Mouse (Mus musculus): ENCODE data around the gene Ankrd35. TPM values are rescaled to one million over a fixed set of nuclear protein-coding genes. Genes with fewer than 3 reads are reported as not detected.
"Not testable (repeated sequence)": the region's sequence is repeated elsewhere in the genome, so short reads cannot be mapped to it uniquely, and the experiment has no call there.

Ankrd35 gene
- polyA plus RNA-seq, 2 experiments from 2014 or later, result 0.13 TPM; not detected in 1

DNA sequence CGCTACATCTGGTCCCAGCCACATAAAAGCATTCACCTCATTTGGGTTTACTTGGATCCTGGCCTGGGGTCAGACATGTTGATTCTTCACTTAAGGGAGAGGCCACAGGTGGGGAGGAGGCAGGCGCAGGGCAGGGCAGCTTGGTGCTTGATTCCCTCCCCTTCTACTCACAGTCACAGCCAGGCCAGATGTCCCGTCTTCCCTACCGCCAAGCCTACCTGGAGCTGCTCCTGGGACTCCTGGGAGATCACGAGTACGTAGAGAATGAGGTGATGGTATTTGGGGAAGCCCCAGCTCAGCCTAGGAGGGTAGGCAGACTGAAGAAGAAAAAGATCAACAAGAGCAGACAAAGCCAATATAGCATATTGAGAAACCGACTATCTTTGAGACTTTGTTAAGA is 37.1 kb downstream of the Ankrd35 start:
- ATAC-seq, result no peak

DNA sequence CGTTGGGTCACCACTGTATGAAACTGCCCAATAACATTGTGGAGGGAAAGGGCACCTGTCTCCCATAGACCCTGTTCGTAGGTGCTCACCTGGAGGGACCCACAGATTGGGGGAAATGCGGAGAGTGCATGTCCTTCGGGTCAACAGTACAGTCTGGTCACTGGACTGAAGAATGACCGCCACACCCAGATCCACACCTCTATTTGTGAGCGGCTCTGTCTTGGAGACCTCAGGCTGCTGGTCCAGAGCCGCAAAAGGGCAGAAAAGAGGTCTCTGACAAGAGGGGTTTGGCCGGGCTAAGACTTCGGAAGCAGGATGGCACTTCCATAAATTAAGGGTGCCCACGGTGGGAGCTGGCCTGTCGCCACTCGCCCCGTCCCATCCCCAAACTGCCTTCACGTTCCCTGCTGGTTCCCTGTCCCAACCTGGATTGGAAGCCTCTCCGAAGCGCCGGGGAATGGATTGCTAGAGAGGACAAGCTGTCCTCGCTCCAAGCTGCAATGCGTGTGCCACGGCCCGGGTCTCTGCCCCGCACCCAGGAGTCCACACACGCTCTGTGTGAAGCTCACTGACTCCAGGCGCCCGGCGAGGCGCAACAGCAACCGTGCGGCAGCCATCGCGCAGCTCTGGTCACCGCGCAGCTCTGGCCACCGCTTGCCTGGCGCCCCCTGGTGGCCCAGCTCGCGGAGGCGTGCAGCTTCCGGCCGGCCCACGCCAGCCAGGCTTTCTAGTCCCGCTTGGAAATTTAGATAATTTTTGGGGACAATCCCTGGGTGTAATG is 38.2 kb downstream of the Ankrd35 start, which contains the start of gene Nudt17:
Nudt17 (minus strand) TSS at position 660 of the 781 bp plus-strand sequence.
- peak; percentile 67 for ATAC-seq

DNA sequence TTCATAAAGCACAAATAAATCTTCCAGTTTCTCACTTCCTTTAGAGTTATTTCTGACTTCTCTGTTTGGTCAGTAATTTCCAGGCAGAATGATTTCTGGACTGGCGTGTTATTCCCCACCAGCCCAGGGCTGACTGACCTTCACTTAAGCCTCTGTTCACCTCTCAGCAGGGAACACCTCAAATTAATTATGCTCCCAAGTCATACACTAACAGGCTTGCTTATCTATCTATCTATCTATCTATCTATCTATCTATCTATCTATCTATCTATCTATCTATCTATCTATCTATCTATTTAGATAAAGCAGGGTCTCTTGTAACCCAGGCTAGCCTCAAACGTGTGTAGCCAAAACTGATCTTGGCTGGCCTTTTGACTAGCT is 38.7 kb downstream of the Ankrd35 start:
- no peak for ATAC-seq

DNA sequence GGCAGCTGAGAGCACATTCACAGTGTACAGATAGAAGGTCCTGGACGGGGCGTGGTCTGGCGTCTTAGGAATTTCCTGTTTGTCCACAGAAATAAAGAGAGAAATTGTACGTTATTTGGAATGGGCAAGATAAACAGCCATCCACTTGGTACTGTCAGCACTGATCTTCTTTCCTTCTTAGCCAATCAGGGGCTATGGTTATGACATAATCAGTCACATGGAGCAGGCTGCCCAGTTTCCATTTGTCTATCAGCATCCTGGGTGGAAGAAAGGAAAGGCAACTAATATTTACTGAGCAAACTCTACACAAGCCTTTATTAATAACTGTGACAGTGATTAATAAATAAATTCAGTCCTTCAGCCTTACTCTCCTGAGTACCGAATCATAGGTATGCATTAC is 44.4 kb downstream of the Ankrd35 start:
- no peak for ATAC-seq

DNA sequence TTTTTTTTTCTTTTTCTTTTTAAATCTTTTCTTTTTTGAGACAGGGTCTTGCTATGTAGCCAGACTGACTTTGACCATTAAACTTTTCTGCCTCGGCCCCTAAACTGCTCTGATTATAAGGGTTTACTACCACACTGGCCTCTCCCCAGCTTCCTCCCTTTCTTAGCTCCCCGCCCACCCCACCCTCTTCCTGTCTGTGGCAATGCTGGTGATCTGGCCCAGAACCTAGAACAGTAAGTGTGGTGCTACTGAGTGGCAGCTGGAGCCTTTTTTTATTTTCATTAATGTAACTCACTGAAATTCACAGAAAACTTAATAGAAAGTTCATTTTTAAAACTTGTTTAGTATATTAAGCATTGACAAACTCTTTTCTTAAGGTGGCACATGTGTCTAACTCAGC is 45.9 kb downstream of the Ankrd35 start:
- ATAC-seq, result peak; percentile 52

DNA sequence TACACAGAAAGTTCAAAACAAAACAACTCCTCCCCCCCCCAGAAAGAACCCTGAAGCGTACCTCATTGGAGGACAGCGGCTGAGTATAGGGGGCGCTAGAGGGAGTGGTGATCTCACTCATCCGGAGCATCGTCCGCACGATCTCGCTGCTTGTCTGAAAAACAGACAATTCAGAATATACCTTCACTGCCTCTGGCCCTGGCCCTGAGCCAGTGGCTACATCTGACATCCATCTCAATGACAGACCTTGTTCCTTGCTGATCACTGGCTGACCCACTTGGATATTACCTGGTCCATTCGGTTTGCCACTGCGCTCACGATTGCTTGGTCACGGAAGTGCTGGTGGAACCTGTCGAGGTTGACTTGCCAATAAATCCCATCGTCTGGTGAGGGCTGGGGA is 49.2 kb downstream of the Ankrd35 start:
- ATAC-seq, result no peak

DNA sequence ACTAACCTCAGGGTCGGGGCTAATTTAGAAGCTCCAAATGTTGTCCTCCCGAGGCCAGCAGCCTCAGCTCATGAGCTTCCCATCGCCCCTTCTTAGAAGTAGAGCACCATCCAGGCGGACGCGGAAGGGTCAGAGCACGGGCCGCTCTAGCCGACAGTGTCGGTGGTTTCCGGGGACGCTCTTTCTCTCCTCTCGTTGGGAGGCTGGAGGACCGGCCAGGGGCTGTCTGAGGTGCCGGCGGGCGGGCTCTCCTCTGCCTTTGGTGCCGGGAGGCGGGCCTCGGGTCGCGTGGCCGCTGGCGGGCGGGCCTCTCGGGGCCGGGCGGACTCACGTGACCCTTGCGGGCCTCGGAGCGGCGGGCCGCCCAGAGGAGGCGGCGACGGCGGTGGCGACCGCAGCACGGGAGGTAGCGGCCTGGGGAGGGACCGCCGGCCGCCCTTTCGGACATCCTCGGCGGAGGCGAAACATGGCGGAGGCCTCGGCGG is 57.5 kb downstream of the Ankrd35 start, which contains the start of the genes Polr3c and Rnf115:
Polr3c (minus strand) TSS at position 286 of the 485 bp plus-strand sequence.
Rnf115 (plus strand) TSS at position 322 of the 485 bp plus-strand sequence.
- ATAC-seq, result peak; percentile 80

DNA sequence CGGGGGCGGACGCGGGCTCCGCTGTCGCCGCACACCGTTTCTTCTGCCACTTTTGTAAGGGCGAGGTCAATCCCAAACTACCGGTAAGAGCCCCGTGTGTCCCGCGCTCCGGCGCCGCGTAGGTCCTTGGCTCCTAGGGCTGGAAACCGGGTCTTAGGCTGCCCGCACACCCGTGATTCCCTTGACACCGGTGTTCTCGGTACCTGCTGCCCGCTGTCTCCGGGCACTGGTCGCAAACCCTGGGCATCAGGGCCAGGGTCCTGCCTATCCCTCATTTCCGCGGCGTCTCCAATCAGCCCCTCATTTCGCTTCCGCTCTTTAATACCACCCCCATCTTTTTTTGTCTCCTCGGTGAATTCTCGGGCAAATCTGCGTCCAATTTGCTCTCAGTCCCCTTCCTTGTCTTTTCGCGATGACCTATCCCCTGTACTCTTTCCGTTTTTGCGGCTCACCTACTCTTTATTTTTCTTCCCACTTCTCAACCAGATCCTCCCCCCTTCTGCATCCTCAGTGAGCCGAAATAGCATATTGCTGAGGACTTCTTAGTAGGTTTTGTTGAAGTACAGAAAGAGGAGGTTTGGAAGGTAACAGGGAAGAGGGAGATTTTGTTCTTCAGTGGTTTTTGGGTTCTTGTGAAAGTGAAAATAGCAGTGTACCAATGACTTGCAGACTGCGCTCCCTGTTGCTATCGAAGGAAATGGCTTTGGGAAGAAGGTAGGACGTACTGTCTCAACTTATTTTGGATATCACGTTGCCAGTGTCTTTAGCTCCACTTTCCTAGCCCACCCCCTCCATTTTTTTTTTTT is 58.1 kb downstream of the Ankrd35 start:
- ATAC-seq, result peak; percentile 41

DNA sequence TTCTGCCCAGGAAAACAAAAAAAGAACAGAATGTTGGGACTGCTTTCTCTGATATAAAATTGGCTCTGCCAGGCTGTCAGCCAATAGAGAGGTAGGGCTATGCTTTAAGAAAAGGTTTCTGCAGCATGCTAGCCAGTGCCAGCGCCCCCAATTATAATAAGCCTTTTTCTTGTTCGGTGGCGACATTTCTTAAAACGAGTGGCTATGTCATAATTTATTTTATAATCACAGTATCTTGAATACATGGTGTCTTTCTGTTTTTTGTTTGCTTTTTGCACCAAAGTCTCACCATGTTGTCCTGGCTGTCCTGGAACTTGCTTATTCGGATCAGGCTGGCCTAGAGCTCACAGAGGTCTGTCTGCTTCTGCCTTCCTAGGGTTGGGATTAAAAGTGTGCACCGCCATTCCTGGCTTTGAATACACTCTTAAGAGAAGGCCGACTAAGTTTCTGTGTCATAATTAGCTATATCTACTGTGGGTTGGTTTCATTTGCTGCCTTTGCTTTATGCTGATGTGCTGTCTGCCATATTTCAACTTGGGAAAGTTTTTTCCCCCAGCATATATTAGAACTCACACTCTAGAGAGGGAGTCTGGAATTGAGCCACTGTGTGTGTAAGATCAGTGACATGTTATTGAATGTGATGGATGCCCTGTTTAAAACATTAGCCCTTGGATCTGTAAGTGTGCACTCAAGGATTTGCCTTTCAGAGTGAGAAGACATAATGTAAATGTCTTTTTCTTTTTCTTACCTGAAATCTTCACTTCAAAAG is 58.9 kb downstream of the Ankrd35 start:
- no peak for ATAC-seq

DNA sequence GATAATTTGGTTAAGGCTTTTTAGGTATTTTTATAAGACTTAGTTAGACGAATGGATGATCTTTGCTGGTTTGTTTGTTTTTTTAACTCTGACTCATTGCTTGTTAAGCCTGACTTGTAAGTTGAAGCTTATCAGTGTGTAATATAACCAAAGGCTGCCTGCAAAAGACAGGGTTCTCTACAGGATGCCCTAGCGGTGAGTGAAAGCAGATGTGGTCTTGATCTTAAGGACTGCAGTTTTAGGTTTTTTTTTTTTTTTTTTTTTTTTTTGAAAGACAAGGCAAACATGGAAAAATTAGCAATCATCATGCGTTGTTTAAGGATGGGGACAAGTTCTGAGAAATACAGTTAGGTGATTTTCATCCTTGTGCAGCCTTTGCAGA is 59.5 kb downstream of the Ankrd35 start:
- no peak for ATAC-seq

DNA sequence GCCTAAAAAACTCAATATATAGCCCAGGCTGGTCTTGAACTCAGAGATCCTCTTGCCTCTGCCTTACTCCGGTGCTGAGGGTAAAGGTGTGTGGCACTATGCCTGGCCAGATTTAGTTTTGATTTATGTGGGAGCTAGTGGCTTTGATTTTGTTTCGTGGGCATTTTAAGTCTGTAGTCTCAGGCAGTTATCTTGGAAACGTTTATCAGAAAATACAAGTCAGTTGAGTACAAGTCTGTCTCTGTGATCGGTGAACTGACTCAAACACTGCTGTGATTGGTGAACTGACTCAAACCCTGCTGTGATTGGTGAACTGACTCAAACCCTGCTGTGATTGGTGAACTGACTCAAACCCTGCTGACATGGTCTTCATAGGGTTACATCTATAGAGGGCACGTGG is 60.9 kb downstream of the Ankrd35 start:
- no peak for ATAC-seq

DNA sequence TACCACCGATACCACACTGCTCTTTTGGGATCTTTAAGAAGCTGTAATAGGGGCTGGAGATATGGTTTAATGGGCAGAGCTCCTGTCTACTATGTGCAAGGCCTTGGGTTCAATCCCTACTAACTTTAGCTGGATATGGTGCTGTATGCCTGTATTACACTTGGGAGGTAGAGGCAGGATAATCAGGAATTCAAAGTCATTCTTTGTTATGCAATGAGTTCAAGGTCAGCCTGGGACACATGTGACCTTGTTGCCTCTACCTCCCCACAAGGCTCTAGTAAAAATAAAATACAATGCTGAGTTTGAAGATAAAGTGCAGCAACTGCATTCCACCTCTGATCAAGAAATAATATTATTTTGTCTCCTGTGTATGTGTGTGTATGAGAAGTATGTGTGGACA is 64.1 kb downstream of the Ankrd35 start:
- ATAC-seq, result no peak

DNA sequence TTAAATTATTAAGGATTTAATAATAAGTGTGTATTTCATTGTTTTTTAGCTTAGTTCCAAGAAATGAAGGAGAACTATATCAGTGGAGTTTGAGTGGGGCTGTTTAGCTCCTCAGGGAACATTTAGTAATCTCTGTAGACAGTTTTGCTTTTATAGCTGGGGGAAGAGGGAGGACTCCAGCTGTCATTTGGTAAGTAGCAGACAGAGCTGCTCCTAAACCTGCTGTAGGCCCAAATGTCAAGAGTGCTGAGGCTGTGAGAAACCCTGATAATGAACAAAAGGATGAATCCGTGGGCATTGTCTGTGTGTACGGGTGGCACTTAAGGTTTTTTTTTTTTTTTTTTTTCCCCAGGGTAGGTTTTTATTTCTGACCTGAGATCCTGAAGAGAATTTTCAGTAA is 65.3 kb downstream of the Ankrd35 start:
- ATAC-seq, result no peak

DNA sequence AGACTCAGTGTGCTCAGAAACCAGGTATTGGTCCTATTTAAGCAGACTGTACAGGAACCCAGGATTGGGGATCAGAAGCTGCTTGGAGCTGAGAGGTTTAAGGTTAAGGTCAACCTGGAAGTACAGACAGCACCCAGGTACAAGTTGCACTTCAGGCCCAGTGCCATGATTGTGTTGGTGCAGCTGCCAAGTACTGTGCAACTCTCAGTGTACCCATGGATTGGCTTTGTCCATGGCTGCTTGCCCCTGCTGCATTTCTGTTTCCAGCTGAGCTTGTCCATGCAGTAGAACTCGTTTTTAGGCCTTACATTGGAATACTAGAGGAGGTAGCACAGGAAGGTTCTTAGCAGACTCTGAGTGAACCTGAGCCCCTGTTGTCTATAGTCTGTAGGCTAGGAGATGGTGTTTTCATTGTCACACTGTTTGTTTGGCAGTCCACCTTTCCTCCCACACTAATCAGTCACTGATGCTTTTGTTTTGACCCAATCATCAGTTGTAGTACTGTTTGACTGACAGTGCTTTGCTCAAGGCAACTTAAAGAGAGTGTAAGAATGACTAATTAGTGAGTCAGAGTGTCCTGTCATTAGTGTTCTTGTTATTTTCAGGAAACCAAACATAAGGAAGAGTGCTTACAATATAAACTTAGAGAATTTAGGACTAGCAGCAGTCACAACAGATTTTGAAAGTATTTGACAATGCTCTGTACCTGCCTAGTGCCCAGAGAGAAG is 67.2 kb downstream of the Ankrd35 start:
- ATAC-seq, result no peak

DNA sequence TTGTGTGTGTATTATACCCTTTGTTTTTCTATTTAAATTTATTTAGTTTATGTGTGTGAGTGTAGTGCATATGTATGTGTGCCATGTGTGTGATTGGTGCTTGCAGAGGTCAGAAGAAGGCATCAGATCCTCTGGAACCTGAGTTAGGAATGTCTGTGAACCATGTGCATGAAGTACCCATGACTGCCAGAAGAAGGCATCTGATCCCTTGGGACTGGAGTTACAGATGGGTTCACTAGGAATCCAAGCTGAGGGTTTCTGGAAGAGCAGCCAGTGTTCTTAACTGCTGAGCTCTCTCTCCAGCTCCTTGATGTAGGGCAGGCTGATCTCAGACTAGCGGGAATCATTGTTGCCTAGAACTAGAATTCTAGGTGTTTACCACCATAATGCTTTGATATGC is 68.1 kb downstream of the Ankrd35 start:
- no peak for ATAC-seq

DNA sequence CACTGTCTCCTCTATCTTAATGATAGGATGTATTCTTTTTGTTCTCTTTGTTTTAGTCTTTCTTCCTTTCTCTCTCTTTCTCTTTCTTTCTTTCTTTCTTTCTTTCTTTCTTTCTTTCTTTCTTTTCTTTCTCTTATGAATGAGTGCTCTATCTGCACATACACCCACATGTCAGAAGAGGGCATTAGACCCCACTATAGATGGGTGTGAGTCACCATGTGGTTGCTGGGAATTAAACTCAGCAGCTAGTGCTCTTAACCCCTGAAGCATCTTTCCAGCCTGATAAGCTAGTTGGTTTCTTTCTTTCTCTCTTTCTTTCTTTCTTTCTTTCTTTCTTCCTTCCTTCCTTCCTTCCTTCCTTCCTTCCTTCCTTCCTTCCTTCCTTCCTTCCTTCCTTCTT is 70.3 kb downstream of the Ankrd35 start:
- ATAC-seq, result not testable (repeated sequence)

Other genes starting within 250 kb of the Ankrd35 start
- gene BC107364, start 217.8 kb upstream of the Ankrd35 start, polyA plus RNA-seq (2017; shearing (Covaris generic)), result under 1 TPM in 1 of 2 experiments, not detected in 1; 0.32 TPM
- not detected for gene Hfe2, start 145.0 kb upstream of the Ankrd35 start, polyA plus RNA-seq (2017; shearing (Covaris generic))
- gene Txnip, start 112.2 kb upstream of the Ankrd35 start, polyA plus RNA-seq (2017; shearing (Covaris generic)), result 100 to 1,000 TPM; 276 to 326 TPM
- gene Gm16253, start 93.1 kb upstream of the Ankrd35 start, polyA plus RNA-seq (2017; shearing (Covaris generic)), result not detected
- 10 to 100 TPM; 25.1 to 35.6 TPM for gene Polr3gl, start 76.0 kb upstream of the Ankrd35 start, polyA plus RNA-seq (2017; shearing (Covaris generic))
- gene Ankrd34a, start 73.5 kb upstream of the Ankrd35 start, polyA plus RNA-seq (2017; shearing (Covaris generic)), result not detected
- under 1 TPM; 0.09 to 0.14 TPM for gene Lix1l, start 69.0 kb upstream of the Ankrd35 start, polyA plus RNA-seq (2017; shearing (Covaris generic))
- 100 to 1,000 TPM in 1 of 2 experiments, 10 to 100 TPM in 1; 98.9 to 135 TPM for gene Rbm8a, start 40.2 kb upstream of the Ankrd35 start, polyA plus RNA-seq (2017; shearing (Covaris generic))
- 10 to 100 TPM; 43.5 to 45.8 TPM for gene Pex11b, start 34.8 kb upstream of the Ankrd35 start, polyA plus RNA-seq (2017; shearing (Covaris generic))
- gene Gm42957, start 34.7 kb upstream of the Ankrd35 start, polyA plus RNA-seq (2017; shearing (Covaris generic)), result under 1 TPM in 1 of 2 experiments, not detected in 1; 0.09 TPM
- gene Itga10, start 24.5 kb upstream of the Ankrd35 start, polyA plus RNA-seq (2017; shearing (Covaris generic)), result under 1 TPM in 1 of 2 experiments, not detected in 1; 0.12 TPM
- 10 to 100 TPM; 30.8 to 41.5 TPM for gene Pias3, start 26.3 kb downstream of the Ankrd35 start, polyA plus RNA-seq (2017; shearing (Covaris generic))
- gene Nudt17, start 38.4 kb downstream of the Ankrd35 start, polyA plus RNA-seq (2017; shearing (Covaris generic)), result 1 to 10 TPM; 1.1 to 1.4 TPM
- gene Polr3c, start 57.5 kb downstream of the Ankrd35 start, polyA plus RNA-seq (2017; shearing (Covaris generic)), result 10 to 100 TPM; 67.6 to 69.6 TPM
- 10 to 100 TPM; 62.2 to 68.7 TPM for gene Rnf115, start 57.5 kb downstream of the Ankrd35 start, polyA plus RNA-seq (2017; shearing (Covaris generic))
- under 1 TPM in 1 of 2 experiments, not detected in 1; 0.89 TPM for gene Pdzk1, start 159.2 kb downstream of the Ankrd35 start, polyA plus RNA-seq (2017; shearing (Covaris generic))
- 10 to 100 TPM; 26.1 to 55.0 TPM for gene Cd160, start 159.2 kb downstream of the Ankrd35 start, polyA plus RNA-seq (2017; shearing (Covaris generic))
- gene Gja5, start 234.6 kb downstream of the Ankrd35 start, polyA plus RNA-seq (2017; shearing (Covaris generic)), result under 1 TPM; 0.12 to 0.13 TPM
- gene Gpr89, start 235.2 kb downstream of the Ankrd35 start, polyA plus RNA-seq (2017; shearing (Covaris generic)), result 10 to 100 TPM; 23.7 to 26.9 TPM